Mouse (Mus musculus): ENCODE data around the gene Tubd1.

DNA sequence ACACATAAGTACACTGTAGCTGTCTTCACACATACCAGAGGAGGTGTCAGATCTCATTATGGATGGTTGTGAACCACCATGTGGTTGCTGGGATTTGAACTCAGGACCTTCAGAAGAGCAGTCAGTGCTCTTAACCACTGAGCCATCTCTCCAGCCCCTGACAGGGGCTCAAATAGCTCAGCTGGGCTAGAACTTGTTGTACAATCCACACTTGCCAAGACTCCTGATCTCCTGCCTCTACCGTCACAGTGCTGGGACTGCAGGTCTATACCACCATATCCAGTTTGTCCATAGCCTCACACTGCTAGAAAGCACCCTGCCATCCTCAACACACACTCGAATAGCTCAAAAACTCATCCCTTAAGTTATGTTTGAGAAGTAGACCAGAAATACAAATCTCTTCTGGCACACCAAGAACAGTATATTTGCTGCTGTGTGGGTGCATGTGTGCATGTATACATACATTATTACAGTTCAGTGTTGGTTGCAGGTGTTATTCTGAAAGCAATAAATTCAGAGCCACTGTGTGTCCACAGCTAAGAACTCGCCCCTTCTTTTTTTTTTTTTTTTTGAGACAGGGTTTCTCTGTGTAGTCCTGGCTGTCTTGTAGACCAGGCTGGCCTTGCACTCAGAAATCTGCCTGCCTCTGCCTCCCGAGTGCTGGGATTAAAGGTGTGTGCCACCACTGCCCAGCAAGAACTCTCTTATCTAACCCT lies 44.0 kb downstream of the Tubd1 start:
- no peak for TF ChIP-seq CTCF (IDR thresholded peaks at IDR 0.05; ENCODE audit: control insufficient read depth, insufficient read depth, insufficient replicate concordance, low read depth, low read length)
- no peak for TF ChIP-seq POLR2A (IDR thresholded peaks at IDR 0.05; ENCODE audit: control insufficient read depth, low read depth, low read length)
